In the genomic region with DNA sequence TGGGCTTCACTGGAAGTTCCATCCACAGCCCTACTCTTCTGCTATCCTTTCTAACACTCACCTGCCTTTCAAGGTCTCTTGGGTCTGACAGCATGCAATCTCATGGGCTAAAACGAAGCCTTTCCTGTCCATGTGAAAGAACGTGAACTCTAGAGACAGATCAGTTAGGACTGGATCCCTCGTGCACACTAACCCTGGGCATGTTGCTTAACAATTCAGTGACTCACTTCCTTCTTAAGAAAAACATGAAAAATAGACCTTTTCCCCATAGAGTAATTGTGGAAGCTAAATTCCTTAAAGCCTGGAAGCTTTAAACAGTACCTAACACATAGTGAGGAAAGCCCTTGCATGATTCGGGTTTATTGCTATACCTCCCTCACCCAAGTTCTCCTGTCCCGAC, we compare ENCODE assay signal across 29 mouse cellular contexts. TPM values are rescaled to one million over a fixed set of nuclear protein-coding genes. Genes with fewer than 3 reads are reported as not detected.
DNase-seq lines count a peak whose midpoint lies in the region; ATAC-seq lines count a peak whose summit lies in the region.
"Had no signal": no experiment of that assay in that cellular context is flagged by ENCODE, and none has a peak within 500 bp of the region (broad histone marks: within the 10 kb centered on the region; RNA-seq: fewer than 3 reads in every experiment).

No protein-coding gene starts in this region.

- no peak overlapping the region for H3K9ac ChIP-seq in midbrain, embryonic 11.5 days (ENCODE audit: low read length)
- H3K9ac ChIP-seq in midbrain, embryonic 14.5 days (replicated peaks; ENCODE audit: low read length), result no peak overlapping the region
- H3K9ac ChIP-seq: embryonic facial prominence, embryonic 13.5 days; embryonic facial prominence, embryonic 15.5 days; forebrain, embryonic 13.5 days had no signal

- 76% methylated on average over 5 of the region's 5 CpGs for WGBS in midbrain, embryonic 11.5 days
- WGBS in midbrain, embryonic 14.5 days, result 78% methylated on average over 5 of the region's 5 CpGs

- no peaks in the 10 kb centered on the region for H3K4me1 ChIP-seq in midbrain, embryonic 11.5 days (ENCODE audit: control insufficient read depth, insufficient read depth, low read length)
- H3K4me1 ChIP-seq in midbrain, embryonic 14.5 days (ENCODE audit: control insufficient read depth, insufficient read depth, low read length), result no peaks in the 10 kb centered on the region

- peak; percentile 2 for DNase-seq in midbrain, embryonic 11.5 days (ENCODE audit: low spot score, missing footprints)
- no peak for DNase-seq in midbrain, embryonic 14.5 days
- peak; percentile 9 for DNase-seq in NIH3T3 (ENCODE audit: low read depth)
- peak; percentile 27 for DNase-seq in fibroblast of lung, adult 2 months (ENCODE audit: low read depth)
- DNase-seq in heart, adult 11 months, result no peak
- no peak for DNase-seq in testis, postnatal 14 days (ENCODE audit: low spot score)
- no peak for DNase-seq in layer of hippocampus, postnatal 25 days (ENCODE audit: extremely low spot score in 1 of 2, low spot score in 1 of 2)
- DNase-seq: adrenal gland, adult 8-10 months; adrenal gland, postnatal 14 days; adrenal gland, postnatal 36 days; B cell, adult 2 months; cerebellum, adult 11-12 months; cerebellum, adult 2 months; cerebellum, adult 9-10 months; cerebellum, postnatal 10 days; cerebellum, postnatal 25 days; embryo, embryonic 11 days had no signal

- no peak for ATAC-seq in midbrain, embryonic 11.5 days (ENCODE audit: low FRiP score)
- no peak for ATAC-seq in midbrain, embryonic 14.5 days (ENCODE audit: low FRiP score, low TSS enrichment)
- peak; percentile 71; the same call in 1 of the 2 replicates for ATAC-seq in megakaryocyte progenitor cell, adult 5-6 weeks (replicated peaks; ENCODE audit: poor library complexity)
- ATAC-seq: CD4-positive, CD25-positive, alpha-beta regulatory T cell, adult 4 months; forebrain, embryonic 16.5 days had no signal

- no peaks in the 10 kb centered on the region for H3K9me3 ChIP-seq in midbrain, embryonic 11.5 days (ENCODE audit: control insufficient read depth, low read length)
- H3K9me3 ChIP-seq in midbrain, embryonic 14.5 days (ENCODE audit: control insufficient read depth, low read length), result no peaks in the 10 kb centered on the region
- H3K9me3 ChIP-seq: embryonic facial prominence, embryonic 13.5 days; embryonic facial prominence, embryonic 15.5 days; forebrain, embryonic 13.5 days had no signal

- no peaks in the 10 kb centered on the region for H3K36me3 ChIP-seq in midbrain, embryonic 11.5 days (ENCODE audit: control insufficient read depth, insufficient read depth, low read length)
- no peaks in the 10 kb centered on the region for H3K36me3 ChIP-seq in midbrain, embryonic 14.5 days (ENCODE audit: control insufficient read depth, insufficient read depth, low read length)
- H3K36me3 ChIP-seq: embryonic facial prominence, embryonic 13.5 days; embryonic facial prominence, embryonic 15.5 days; G1E had no signal

- H3K27ac ChIP-seq in midbrain, embryonic 11.5 days (ENCODE audit: low read depth, low read length), result no peak overlapping the region
- no peak overlapping the region for H3K27ac ChIP-seq in midbrain, embryonic 14.5 days (replicated peaks; ENCODE audit: low read depth, low read length)
- H3K27ac ChIP-seq: embryonic facial prominence, embryonic 13.5 days; embryonic facial prominence, embryonic 15.5 days; forebrain, embryonic 13.5 days had no signal

- no peak overlapping the region for H3K4me2 ChIP-seq in midbrain, embryonic 11.5 days
- H3K4me2 ChIP-seq in midbrain, embryonic 14.5 days (ENCODE audit: low read length), result no peak overlapping the region
- H3K4me2 ChIP-seq: embryonic facial prominence, embryonic 13.5 days; embryonic facial prominence, embryonic 15.5 days; forebrain, embryonic 13.5 days had no signal

- H3K4me3 ChIP-seq in midbrain, embryonic 11.5 days (ENCODE audit: low read depth, low read length), result no peak overlapping the region
- no peak overlapping the region for H3K4me3 ChIP-seq in midbrain, embryonic 14.5 days (replicated peaks; ENCODE audit: low read depth, low read length)
- H3K4me3 ChIP-seq: embryonic facial prominence, embryonic 13.5 days; embryonic facial prominence, embryonic 15.5 days; erythroblast, embryonic 14.5 days; forebrain, embryonic 13.5 days had no signal

- peaks cover 54% of the 10 kb centered on the region for H3K27me3 ChIP-seq in midbrain, embryonic 11.5 days (ENCODE audit: control insufficient read depth, insufficient read depth, low read length)
- peaks cover 61% of the 10 kb centered on the region for H3K27me3 ChIP-seq in midbrain, embryonic 14.5 days (ENCODE audit: control insufficient read depth, insufficient read depth, low read length)
- H3K27me3 ChIP-seq: CH12.LX had no signal

RNA-seq across cellular contexts. Expression of a gene that starts 8.2 kb away (rescaled TPM):
- polyA plus RNA-seq in midbrain, embryonic 11.5 days (2014; fragmentation: Nextera tagmentation; extraction: Ambion mirVana), result 2.5 and 2.8 TPM in 2 replicates
- polyA plus RNA-seq in midbrain, embryonic 14.5 days (2014; fragmentation: Nextera tagmentation; extraction: Ambion mirVana), result 2.2 and 3.3 TPM in 2 replicates
- total RNA-seq in megakaryocyte progenitor cell, adult 5-6 weeks (2015), result not detected in 2 replicates
- total RNA-seq in megakaryocyte progenitor cell, adult 5-6 weeks (2017), result not detected in 2 replicates
- not detected for total RNA-seq in layer of hippocampus, postnatal 25 days (2021)
- total RNA-seq: CH12.LX had no signal
- polyA plus RNA-seq: cortical plate, adult 2 months; erythroblast, embryonic 14.5 days; forebrain, embryonic 11.5 days; forebrain, embryonic 13.5 days; forebrain, embryonic 16.5 days; frontal cortex, adult 2 months; G1E had no signal

Comparison
In these comparisons a context has a peak if more than half of its experiments do, and no peak if none do; other contexts are left out.
1. DNase-seq: peak in midbrain, embryonic 11.5 days (single experiment), NIH3T3 (single experiment) and fibroblast of lung, adult 2 months (single experiment); none in midbrain, embryonic 14.5 days (single experiment), heart, adult 11 months (single experiment), testis, postnatal 14 days (single experiment) and layer of hippocampus, postnatal 25 days (0 of 2).